Mouse (Mus musculus) layer of hippocampus, adult 9-11 months (tissue): Measurements from ENCODE around the gene Akt3.

Source experiments
- DNase-seq: peaks from one replicate; pipeline ENCODE4 v3.0.0; 2022

Akt3 gene

DNA sequence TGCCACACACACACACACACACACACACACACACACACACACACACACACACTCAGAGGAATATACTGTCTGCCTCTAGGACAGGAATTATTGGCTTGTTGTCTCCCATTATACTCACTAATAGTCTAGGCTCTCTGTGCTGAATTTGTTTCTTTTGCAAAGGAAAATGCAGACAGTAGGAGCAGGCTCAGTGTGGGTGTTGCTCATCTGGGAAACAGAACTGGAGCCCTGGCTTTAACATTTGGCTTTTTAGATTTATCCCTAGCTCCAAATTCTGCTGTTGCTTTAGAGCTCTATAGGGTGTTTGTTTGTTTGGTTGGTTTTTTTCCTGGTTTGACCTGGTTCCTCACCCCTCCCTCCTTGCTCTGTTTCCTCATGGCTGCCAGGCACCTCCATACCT, 278.8 kb downstream of the Akt3 start:
- DNase-seq: peak; percentile 58

DNA sequence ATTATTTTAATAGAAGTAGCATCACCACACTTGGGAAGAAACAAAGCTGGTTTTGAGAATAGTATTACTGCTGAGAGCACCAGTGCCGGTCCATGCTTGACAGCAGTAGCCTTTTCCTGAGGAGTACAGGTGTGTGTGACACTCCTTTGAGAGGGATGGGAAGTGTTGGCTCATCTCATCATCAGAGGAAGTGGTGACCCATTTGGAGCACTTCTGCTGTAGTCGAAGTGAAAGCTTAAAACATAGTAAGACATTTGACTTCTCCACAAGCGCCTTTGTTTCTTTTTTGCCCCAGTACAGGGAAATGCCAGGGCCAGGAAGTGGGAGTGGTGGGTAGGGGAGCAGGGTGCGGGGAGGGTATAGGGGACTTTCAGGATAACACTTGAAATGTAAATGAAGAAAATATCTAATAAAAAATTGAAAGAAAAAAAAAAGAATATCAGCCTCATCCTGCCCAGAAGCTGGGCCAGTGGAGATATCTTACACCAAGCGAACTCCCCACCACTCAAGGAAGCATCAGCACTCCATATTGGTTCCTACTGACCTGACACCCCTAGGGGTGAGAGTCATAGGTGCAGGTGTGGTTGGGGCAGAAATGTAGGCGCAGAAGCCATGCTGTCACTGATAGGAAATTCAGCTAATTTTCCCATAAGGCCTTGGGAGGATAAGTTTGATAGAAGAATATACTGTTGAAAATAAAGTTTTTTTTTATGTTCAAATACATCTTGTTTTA, 284.5 kb downstream of the Akt3 start:
- DNase-seq: no peak

DNA sequence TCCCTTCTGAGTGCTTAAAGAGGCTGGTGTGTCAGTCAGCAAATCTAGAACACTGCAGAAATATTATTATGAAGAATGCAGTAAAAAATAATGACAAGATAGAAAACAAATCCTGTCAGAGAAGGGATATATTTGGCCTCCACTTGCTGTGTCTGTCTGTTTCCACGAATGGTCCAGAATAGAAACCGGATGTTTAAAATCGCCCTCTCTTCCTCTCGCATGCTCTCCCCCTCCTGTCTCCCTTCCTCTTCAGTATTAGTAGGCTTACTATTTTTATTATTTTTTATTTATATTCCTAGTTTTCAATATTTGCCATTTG, 286.6 kb downstream of the Akt3 start:
- DNase-seq: no peak

DNA sequence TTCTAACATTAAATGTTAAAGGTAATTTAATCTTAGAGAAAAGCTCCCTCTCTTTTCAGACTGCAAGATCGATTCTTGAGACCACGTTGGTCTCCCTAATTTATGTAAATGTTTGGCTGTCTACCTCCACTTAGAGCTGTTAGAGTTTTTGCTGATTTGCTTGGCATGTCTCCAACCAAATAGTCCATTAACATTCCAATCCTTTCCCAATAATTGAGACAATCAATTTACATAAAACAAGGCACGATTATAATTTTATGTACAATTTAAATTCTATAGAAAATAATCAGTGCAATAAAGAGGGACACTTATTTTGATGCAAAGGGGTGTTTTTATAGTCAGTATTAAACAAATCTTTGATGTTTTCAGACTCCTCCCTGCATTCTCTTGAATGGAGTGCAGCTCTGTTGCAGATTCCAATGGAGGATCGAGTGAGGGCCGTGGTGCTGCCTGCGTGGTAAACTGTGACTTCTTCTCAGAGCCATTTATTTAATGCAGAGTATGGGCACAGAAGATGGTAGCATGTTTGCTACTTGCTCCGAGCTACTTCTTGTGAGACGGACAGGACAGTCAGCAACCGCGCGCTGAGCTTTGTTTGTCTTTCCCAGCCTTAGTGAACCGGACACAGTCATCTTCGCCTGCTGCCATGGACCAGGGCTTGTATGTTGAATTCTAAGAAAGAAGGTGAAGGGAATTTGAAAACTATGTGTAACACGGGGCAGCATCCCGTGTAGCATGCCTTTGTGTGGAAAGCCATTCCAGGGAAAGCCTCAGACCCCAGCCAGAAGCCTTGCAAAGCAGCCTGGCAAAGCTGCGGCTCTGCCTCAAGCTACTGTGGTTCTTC, 287.1 kb downstream of the Akt3 start:
- no peak for DNase-seq
